Mouse (Mus musculus): Measurements from ENCODE around the gene Adap1.

DNA sequence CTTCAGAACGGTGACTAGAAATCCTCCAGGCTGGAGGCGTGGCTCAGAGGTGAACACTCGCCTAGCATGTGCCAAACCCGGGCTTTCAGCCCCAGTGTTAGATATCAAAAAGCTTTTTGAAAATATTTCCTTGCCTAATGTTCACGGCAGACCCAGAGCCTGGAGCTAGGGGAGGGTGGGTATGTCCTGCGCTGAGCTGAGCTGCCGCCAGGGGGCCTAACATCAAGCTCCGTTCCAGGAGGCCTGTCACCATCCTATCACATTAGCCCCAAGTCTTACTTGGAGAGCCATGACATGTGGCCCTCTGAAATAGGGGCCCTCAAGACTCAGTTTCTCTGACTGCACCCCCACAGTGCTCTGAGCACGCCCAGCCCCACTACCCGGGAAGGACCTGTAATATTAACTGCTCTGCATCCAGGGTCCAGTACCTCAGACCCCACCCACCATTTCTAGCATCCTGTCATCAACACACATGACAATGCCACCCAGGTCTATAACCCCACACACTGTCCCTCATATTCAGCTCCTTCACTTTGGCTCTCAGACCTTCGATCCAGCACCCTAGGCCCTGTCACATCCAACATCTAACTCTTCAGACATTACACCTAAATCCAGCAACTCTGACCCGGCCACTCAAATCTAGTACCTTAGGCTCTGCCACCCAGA is 18.7 kb upstream of the Adap1 start:
- peak; percentile 94 for TF ChIP-seq CTCF (IDR thresholded peaks at IDR 0.05)
- TF ChIP-seq POLR2A (IDR thresholded peaks at IDR 0.05; ENCODE audit: insufficient read depth, low read depth, low read length) = no peak

All from heart, adult 2 months (tissue).